Mouse (Mus musculus) liver, embryonic 14.5 days (tissue): Measurements from ENCODE around the gene Plekhg4. TPM values are rescaled to one million over a fixed set of nuclear protein-coding genes. Genes with fewer than 3 reads are reported as not detected.

ENCODE experiments used
- ATAC-seq: fragments of 200-750 bp; cut with Nextera tagmentation; 2 replicates; pipeline ENCODE4 v1.8.0; 2017; ENCODE audit warnings: moderate number of reproducible peaks, mild to moderate bottlenecking, moderate library complexity; ENCODE audit not compliant: insufficient read depth
- DNase-seq, 3 experiments: peaks; one replicate each; pipeline ENCODE4 v3.0.0-alpha.2; 2012 to 2013; ENCODE audit warnings: low read depth in 3 of 3, low spot score in 3 of 3
- H3K27ac ChIP-seq: fragments of 300-500 bp; sonication (generic); 2 replicates; pipeline ENCODE4 v1.5.1; 2014; ENCODE audit warnings: moderate library complexity, mild to moderate bottlenecking, control low read depth, inconsistent platforms
- H3K27me3 ChIP-seq: fragments of 300-500 bp; sonication (generic); 2 replicates; pipeline ENCODE4 v1.6.1; 2014; ENCODE audit warnings: mild to moderate bottlenecking, low read length, moderate library complexity; ENCODE audit not compliant: control insufficient read depth, insufficient read depth
- H3K36me3 ChIP-seq: fragments of 300-500 bp; sonication (generic); replicated peaks from 2 replicates; pipeline ENCODE4 v1.6.1; 2014; ENCODE audit warnings: low read depth; ENCODE audit not compliant: control insufficient read depth, insufficient read depth
- H3K4me1 ChIP-seq, 2 experiments: fragments of 200-500 bp in 1 of 2; fragments of 300-500 bp in 1 of 2; sonication (generic) in 1 of 2; replicated peaks; 2 replicates each; pipeline ENCODE4 v1.6.1; 2012 to 2014; ENCODE audit warnings: antibody characterized with exemption in 1 of 2, inconsistent platforms in 1 of 2, low read length in 1 of 2; ENCODE audit not compliant: control insufficient read depth in 2 of 2, insufficient read depth in 2 of 2
- H3K4me2 ChIP-seq: fragments of 300-500 bp; sonication (generic); 2 replicates; pipeline ENCODE4 v1.6.1; 2014; ENCODE audit warnings: low read depth, mild to moderate bottlenecking, control low read depth, moderate library complexity
- H3K4me3 ChIP-seq, 2 experiments: fragments of 200-500 bp in 1 of 2; fragments of 300-500 bp in 1 of 2; sonication (generic) in 1 of 2; 2 replicates each; pipeline ENCODE4 v1.5.1; 2012 to 2014; ENCODE audit warnings: low read depth in 2 of 2, low read length in 2 of 2, mild to moderate bottlenecking in 2 of 2, control low read depth in 1 of 2, inconsistent platforms in 1 of 2, moderate library complexity in 1 of 2; ENCODE audit not compliant: insufficient read depth in 1 of 2
- H3K9ac ChIP-seq: fragments of 300-500 bp; sonication (generic); replicated peaks from 2 replicates; pipeline ENCODE4 v1.6.1; 2014; ENCODE audit warnings: mild to moderate bottlenecking, control low read depth, moderate library complexity
- H3K9me3 ChIP-seq: fragments of 300-500 bp; sonication (generic); 2 replicates; pipeline ENCODE4 v1.6.1; 2016; ENCODE audit warnings: low read length, mixed read lengths; ENCODE audit not compliant: control insufficient read depth
- CTCF ChIP-seq: IDR thresholded peaks from 2 replicates; pipeline ENCODE4 v1.5.1; 2016; ENCODE audit warnings: antibody characterized with exemption, low read depth, control low read depth
- EP300 ChIP-seq: IDR thresholded peaks from 2 replicates; pipeline ENCODE4 v1.6.1; 2016; ENCODE audit warnings: antibody characterized with exemption, low read depth
- WGBS: fragments of 180-500 bp; shearing (Covaris S2); extraction: QIAGEN DNeasy Blood & Tissue Kit; methylation state at CpG from one replicate; pipeline ENCODE4 v1.1.7; 2014; ENCODE audit not compliant: insufficient replicate concordance; 5-methylcytosine and 5-hydroxymethylcytosine counted together
- polyA plus RNA-seq, 2 experiments: library from polyadenylated mRNA; depleted of rRNA in 1 of 2; stranded (reverse) in 1 of 2; unstranded in 1 of 2; fragments of >200 nt; fragmentation: Nextera tagmentation in 1 of 2; extraction: Ambion mirVana in 1 of 2; gene quantifications; 2 replicates each; pipeline versions ENCODE4 v1.2.1 to v1.2.3; 2012 to 2014

Gene Plekhg4
- polyA plus RNA-seq, 2 experiments = 0.06 to 0.08 TPM

GRCm38 (mm10) chr8:105356681-105357080 is 16.4 kb upstream of the Plekhg4 start:
- DNase-seq (no peak), ATAC-seq (no peak)
- H3K4me1 ChIP-seq = 0 out of 4 replicates have a peak, but pooled peaks cover 0 to 4% of the 10 kb centered on the region in 2 experiments
- H3K4me2 ChIP-seq = no peak overlapping the region
- H3K27me3 ChIP-seq = no peaks in the 10 kb centered on the region
- 74% methylated on average over 14 of the region's 14 CpGs for WGBS
- TF ChIP-seq CTCF (no peak), EP300 (no peak)
- no peaks in the 10 kb centered on the region for H3K36me3 ChIP-seq
- no peak overlapping the region for H3K9ac ChIP-seq
- H3K4me3 ChIP-seq = no peak overlapping the region
- no peak overlapping the region for H3K27ac ChIP-seq
- no peaks in the 10 kb centered on the region for H3K9me3 ChIP-seq

GRCm38 (mm10) chr8:105359208-105359607 is 13.9 kb upstream of the Plekhg4 start:
- Histone ChIP-seq H3K9me3 (no peaks in the 10 kb centered on the region), H3K27me3 (no peaks in the 10 kb centered on the region), H3K27ac (no peak overlapping the region), H3K9ac (no peak overlapping the region), H3K4me3 (no peak overlapping the region), H3K4me2 (no peak overlapping the region), H3K4me1 (peaks cover 0 to 4% of the 10 kb centered on the region in 2 experiments; a peak in 1 of 4 replicates), H3K36me3 (no peaks in the 10 kb centered on the region)
- no peak for ATAC-seq
- WGBS = 60% methylated on average over 15 of the region's 15 CpGs
- no peak for DNase-seq
- TF ChIP-seq CTCF (no peak), EP300 (no peak)

GRCm38 (mm10) chr8:105359646-105360045 is 13.4 kb upstream of the Plekhg4 start:
- 53% methylated on average over 4 of the region's 4 CpGs for WGBS
- DNase-seq (no peak), ATAC-seq (no peak)
- Histone ChIP-seq H3K4me3 (no peak overlapping the region), H3K27ac (no peak overlapping the region), H3K9me3 (no peaks in the 10 kb centered on the region), H3K9ac (no peak overlapping the region), H3K27me3 (no peaks in the 10 kb centered on the region), H3K36me3 (no peaks in the 10 kb centered on the region), H3K4me2 (no peak overlapping the region), H3K4me1 (peaks cover 0 to 4% of the 10 kb centered on the region in 2 experiments; a peak in 1 of 4 replicates)
- TF ChIP-seq CTCF = peak; percentile 35; the same call in 1 of the 2 replicates
- no peak for TF ChIP-seq EP300

DNA sequence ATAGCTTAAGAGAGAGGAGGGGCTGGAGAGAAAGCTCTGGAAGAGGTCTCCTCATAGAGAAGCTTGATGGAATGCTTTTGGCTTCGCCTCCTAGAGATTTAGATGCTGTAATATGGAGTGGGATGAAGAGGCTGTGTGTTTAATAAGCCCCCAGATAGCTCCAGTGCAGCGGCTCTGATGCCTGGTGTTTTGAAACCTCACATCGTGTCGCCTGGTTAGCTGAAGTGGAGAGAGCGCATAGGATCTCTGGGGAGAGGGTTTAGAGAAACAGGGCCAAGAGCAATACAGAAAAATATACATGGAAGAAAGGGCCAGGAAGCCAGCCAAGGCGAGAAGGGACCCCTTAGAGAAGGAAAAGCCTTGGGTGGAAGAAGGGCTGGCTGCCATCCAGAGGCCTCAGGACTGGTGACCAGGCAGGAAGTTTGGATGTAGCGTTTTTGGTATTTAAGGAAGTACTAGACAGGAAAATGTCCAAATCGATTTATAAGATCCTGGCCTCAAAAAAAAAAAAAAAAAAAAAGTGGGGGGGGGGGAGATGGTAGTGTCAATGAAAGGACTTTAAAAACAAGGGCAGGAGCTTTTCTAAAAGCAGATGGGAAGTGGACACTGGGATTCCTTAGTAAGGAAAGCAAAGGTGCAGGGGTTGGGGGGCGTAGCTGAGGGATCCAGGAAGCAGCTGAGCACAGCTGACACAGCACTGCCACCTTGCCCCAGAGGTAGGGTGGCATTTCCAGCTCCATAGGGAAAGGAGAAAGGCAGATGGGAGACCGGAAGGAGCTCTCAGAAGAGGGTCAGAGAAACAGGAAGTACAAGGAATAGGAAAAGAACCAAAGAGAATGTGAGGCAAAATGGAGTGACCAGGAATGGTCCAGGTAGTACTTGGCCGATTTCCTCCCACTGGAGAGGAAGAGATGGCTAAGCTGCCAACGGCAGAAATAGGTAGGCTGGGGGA is 11.0 kb upstream of the Plekhg4 start:
- no peaks in the 10 kb centered on the region for H3K9me3 ChIP-seq
- no peak overlapping the region for H3K27ac ChIP-seq
- 44% methylated on average over 12 of the region's 12 CpGs for WGBS
- H3K9ac ChIP-seq = no peak overlapping the region
- no peak for DNase-seq
- no peaks in the 10 kb centered on the region; a peak in 1 of 4 replicates for H3K4me1 ChIP-seq
- no peak for ATAC-seq
- H3K27me3 ChIP-seq = no peaks in the 10 kb centered on the region
- H3K4me2 ChIP-seq = no peak overlapping the region
- TF ChIP-seq CTCF (no peak), EP300 (no peak)
- H3K4me3 ChIP-seq = no peak overlapping the region
- no peaks in the 10 kb centered on the region for H3K36me3 ChIP-seq

DNA sequence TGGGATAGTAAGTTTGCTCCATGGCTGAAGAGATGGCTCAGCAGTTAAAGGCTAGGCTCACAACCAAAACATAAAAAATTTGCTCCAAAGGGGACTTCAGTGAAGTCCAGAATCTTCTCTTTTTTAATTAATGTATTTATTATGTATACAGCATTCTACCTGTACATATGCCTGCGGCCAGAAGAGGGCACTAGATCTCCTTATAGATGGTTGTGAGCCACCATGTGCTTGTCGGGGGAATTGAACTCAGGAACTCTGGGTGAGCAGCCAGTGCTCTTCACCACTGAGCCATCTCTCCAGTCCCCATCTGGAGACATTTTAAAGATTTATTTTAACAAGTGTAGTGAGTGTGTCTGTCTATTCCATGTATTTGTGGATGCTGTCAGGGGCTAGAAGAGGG is 6.0 kb upstream of the Plekhg4 start:
- H3K36me3 ChIP-seq = no peaks in the 10 kb centered on the region
- no peaks in the 10 kb centered on the region for H3K27me3 ChIP-seq
- ATAC-seq = no peak
- WGBS = 42% methylated on average over 2 of the region's 2 CpGs
- TF ChIP-seq CTCF (peak; percentile 57), EP300 (no peak)
- no peaks in the 10 kb centered on the region for H3K9me3 ChIP-seq
- no peak overlapping the region for H3K4me3 ChIP-seq
- no peak for DNase-seq
- H3K27ac ChIP-seq = no peak overlapping the region
- H3K9ac ChIP-seq = no peak overlapping the region
- H3K4me2 ChIP-seq = no peak overlapping the region
- H3K4me1 ChIP-seq = no peaks in the 10 kb centered on the region; a peak in 1 of 4 replicates
